Mouse (Mus musculus): Measurements from ENCODE around the gene Zmynd8.

DNA sequence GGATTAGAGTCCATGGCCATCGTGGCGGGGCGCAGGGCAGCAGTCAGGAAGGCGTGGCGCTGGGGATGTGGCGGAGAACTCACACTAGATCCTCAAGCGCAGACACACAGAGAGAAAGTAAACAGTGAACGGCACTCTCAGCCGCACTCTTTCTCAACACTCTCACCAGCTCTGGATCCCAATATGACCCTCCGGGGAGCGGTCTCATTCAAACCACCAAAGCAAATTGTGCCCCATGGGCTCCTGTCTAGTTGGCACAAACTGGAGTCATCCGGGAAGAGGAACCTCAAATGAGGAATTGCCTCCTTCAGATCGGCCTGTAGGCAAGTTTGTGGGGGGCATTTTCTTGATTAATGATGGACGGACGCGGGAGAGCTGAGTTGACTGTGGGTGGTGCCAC, 28.9 kb upstream of the Zmynd8 start:
- no peak for TF ChIP-seq CTCF (IDR thresholded peaks at IDR 0.05; ENCODE audit: control insufficient read depth, insufficient read depth, low read length)
- TF ChIP-seq POLR2A (IDR thresholded peaks at IDR 0.05; ENCODE audit: borderline replicate concordance, control insufficient read depth, low read depth, low read length): no peak

Data from bone marrow, adult 2 months (tissue).